Mouse (Mus musculus) cerebellum, adult 2 months (tissue): ENCODE results near the gene Mgam.

Source experiments
- CTCF ChIP-seq: fragments of 200-500 bp; IDR thresholded peaks from 2 replicates; pipeline ENCODE4 v1.5.1; 2011; ENCODE audit warnings: low read depth, mild to moderate bottlenecking, control low read depth, low read length, moderate library complexity, borderline replicate concordance; ENCODE audit not compliant: insufficient read depth
- POLR2A ChIP-seq: fragments of 200-500 bp; IDR thresholded peaks from 2 replicates; pipeline ENCODE4 v1.6.1; 2011; ENCODE audit warnings: low read length, control low read depth, borderline replicate concordance; ENCODE audit not compliant: insufficient read depth

DNA sequence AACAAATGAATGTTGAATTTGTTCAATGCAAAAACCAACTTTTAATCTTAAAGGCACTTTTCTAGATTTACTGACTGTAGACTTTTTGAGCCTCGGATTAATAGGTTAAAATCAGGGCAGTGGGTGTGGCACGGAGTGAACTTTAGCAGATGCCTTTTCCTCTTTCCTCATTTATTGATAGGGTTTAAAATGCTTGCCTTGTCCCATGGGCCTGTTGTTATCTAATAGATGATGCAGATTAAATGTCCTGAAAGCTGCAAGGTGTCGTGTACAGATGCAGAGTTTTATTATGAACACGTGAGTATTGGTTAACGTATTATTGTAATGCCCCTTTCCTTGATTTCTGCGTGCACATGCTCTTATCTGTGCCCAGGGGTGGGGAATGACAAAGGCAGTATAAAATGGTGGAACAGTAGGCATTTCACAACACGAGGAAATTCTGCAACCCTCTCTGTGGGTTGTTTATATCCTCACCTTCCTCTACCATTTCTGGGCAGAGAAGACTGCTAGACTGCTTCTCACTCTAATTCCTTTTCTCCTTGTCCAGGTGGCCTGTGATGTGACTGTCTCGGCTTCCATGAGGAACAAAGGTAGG, at the start of gene Mgam:
- TF ChIP-seq POLR2A (no peak), CTCF (no peak)
